Mouse (Mus musculus): ENCODE results near the gene Hspb6.

Gene Hspb6

GRCm38 (mm10) chr7:30586455-30587020 is 34.6 kb downstream of the Hspb6 start:
- no peak for DNase-seq (ENCODE audit: low read depth)

DNA sequence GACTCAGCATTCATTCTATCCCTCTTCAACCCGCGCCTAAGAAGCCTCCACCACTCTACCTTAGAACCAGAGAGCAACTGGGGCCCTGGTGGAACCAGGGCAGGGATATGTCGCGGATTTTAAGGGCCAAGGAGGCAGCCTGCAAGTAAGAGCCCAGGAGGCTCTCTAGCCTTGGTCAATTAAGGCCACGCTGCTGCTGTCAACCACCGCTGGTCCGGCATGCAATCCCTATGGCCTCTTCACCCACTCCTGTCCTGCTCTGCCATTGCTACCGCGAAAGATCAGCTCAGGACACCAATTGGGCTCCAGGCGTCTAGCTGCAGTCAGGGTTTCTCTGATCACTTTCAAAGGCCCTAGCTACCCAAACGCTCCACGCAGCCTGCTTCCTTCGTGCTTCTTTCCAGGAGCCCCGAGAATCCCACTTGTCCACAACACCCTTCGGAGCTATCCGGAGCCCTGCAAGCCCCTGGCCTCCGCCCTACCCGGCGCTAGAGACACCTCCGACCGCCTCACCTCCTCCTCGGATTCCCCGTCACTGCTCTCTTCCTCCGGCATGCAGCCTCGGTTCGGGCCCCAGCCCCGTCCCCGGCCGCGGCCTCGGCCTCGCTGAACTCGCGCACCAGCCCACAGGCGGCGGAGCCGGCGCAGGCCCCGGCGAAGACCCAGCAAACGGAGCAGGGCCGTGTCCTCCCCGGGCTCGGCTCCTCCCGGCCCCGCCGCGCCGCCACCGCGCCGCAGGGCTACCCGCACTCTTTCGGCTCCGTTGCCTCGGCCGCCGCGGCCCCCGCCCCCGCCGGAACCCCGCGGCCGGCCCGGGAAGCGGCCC is 36.1 kb downstream of the Hspb6 start:
- DNase-seq (ENCODE audit: low read depth) = no peak

GRCm38 (mm10) chr7:30588676-30589434 is 36.9 kb downstream of the Hspb6 start, which contains the start of gene Kmt2b:
Gene Kmt2b (minus strand): TSS chr7:30588726.
- DNase-seq (ENCODE audit: low read depth) = peak; percentile 82

- peak; percentile 84 for DNase-seq (ENCODE audit: low read depth)
Observed at GRCm38 (mm10) chr7:30589435-30590301, 37.7 kb downstream of the Hspb6 start.

- DNase-seq (ENCODE audit: low read depth) = no peak
Observed at GRCm38 (mm10) chr7:30590927-30591604, 39.1 kb downstream of the Hspb6 start.

DNA sequence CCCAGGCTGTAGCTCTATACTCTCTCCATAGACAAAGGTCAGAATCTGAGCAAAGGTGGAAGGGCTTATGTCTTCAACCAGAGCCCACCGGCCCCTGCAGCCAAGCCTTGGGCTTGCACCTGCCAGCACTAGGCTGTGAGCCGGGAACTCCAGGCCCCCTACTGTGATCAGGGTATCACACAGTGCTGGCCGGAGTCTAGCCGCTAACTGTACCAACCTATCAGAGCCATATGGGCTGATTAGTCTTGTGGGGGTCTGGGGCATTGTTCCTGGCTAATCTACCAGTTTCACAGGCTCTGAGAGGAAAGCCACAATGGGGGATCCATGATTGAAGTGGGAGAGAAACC is 39.6 kb downstream of the Hspb6 start:
- DNase-seq (ENCODE audit: low read depth) = no peak

DNA sequence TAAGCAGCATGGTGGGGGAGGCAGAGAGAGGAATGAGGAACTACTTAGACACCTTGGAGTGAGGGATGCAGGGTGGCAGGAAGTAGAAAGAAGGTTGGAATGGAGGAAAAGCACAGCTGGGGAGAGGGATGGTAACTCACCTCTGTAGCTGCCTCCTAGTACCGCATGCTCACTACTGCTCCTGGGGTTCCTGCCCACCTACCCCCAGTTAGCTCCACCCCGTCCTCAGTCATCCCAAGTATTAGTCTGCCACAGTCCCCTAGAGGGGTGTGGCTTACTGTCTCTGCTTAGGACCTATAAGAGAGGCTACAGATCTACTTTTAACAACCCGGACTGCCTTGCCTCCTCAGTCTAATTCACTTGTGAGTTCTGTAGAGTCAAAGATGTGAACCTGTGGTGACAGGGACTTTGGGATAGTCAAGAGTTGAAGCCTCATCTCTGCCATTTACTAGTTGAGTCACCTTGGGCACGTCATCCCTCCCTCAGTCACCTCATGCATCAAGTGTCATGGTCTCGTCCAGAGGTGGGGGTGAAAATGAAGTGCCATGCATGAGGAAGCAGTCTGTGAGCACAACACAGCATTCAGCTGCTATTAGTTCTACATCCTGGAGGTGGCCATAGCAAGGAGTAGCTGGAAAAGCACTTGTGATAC is 40.9 kb downstream of the Hspb6 start:
- no peak for DNase-seq (ENCODE audit: low read depth)

DNA sequence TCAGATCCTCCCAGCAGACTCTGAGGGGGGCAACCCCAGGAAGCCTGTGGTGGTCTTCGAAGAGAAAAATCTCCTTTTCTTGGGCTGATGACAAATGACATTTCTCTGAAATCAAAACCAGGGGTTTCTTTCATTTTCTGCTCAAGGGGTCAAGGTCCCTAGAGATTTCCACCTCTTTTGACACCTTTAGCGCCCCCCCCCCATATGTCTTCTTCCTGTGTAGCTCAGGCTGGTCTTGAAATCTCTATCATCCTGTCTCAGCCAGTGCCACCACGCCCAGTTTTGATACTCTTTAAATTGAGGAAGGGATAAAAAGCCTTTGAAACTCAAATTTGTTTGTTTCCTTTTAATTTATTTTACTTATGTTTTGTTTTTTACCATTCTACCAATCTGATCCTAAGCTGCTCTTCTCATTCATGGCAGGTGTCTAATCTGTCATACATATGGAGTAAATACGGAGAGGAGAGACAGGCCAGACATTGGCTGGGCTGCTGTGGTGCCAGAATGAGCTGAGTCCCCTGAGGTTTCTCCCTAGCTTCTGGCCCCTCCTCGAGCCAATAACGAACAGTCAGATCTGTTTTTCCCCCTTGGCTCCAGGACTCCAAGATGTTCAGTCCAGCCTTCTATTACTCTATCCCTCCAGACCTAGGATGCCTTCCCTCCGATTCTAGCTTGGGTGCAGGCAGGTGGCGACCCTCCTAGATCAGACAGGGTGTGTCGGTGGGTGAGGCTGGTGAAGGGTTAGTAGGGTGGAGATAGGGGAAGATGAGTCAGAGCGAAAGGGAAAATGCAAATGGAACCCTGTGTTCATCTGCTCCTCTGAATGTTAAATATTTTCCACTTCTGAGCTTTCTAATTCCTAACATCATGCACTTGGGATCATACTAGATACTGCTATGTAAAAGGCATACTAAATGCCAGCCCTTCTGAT is 41.9 kb downstream of the Hspb6 start:
- DNase-seq (ENCODE audit: low read depth) = no peak

DNA sequence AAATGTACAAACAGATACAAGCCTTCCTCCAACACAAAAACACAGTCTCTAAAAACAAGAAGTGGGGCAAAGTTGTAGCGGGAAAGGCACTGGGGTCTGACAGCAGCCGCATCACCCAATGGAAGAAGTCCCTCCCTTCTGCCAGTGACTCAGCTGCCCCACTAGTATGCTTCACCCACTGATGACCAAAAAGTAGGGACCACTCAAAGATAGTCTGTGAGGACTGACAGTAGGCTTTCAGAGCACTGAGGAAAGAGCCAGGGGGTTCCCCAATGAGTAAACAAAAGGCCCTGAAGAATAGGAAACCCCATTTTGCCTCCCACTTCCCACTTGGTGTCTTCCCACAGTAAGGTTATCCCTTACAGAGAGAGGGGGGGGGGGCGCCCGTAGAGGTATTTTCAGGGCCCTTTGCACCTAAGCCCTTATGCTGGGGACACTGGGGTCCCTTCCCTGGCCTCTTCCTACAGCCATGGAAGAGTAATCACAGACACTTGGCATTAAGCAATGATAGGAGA is 42.6 kb downstream of the Hspb6 start:
- DNase-seq (ENCODE audit: low read depth) = no peak

DNA sequence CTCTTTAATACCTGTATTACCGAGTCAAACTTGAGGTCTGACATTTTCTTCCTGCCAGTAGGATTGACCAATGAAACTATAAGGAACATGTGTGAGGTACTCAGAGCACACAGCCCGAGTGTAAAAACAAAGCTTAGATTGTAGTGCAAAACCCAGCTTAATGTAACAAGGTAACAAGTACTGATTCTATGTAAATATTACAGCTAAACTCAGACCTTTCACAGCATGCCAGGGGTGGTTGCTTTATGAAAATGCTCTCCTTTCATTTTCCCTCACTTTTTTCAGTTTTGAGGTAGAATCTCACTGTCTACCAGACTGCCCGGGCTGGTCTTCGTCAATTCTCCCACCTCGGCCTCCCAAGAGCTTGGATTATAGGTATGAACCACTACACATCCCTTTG is 44.1 kb downstream of the Hspb6 start:
- DNase-seq (ENCODE audit: low read depth) = no peak

DNA sequence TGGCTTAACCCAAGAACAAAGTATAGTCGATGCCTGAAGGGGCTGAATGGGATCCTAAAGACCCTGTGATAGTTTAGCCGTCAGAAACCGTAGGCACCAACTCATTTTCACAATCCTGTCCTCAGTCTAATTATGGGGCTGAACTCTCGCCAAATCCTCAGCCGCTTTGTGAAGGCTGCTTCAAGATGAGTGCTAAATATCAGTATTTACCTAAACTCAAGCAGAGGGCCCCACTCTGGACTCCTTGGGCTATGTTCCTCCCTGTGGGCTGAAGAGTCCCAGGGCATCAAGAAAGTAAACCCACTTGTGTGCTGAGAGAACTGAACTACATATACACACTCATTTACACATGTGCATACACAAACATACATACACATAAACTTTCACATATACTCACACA is 44.8 kb downstream of the Hspb6 start:
- DNase-seq (ENCODE audit: low read depth) = no peak

- DNase-seq (ENCODE audit: low read depth) = no peak
Observed at GRCm38 (mm10) chr7:30598786-30599185, 46.8 kb downstream of the Hspb6 start, which contains the start of gene Zbtb32. Gene Zbtb32 (minus strand): TSS chr7:30598909.

- peak; percentile 73 for DNase-seq (ENCODE audit: low read depth)
Observed at GRCm38 (mm10) chr7:30599933-30600353, 48.0 kb downstream of the Hspb6 start.

DNA sequence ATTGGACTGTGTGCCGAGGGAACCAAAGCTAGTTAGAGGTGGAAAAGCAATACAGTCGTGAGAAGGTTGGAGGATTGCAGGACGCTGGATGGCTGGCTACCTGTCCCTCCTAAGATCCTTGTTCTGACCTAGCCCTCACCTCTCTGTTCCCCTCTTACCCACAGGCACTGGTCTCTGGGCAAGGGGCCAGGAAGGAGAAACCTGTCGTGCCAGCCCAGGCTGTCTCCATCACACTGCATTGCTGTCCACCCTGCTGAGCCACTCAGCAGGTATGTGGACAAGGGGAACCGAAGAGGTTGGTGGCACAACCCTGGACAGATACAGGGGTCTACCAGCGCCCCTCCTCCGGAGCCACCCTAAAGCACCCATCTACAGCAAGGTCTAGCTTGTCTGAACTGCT is 48.7 kb downstream of the Hspb6 start:
- no peak for DNase-seq (ENCODE audit: low read depth)

- no peak for DNase-seq (ENCODE audit: low read depth)
Observed at GRCm38 (mm10) chr7:30602583-30602982, 50.6 kb downstream of the Hspb6 start.

- DNase-seq (ENCODE audit: low read depth) = no peak
Observed at GRCm38 (mm10) chr7:30604424-30604823, 52.4 kb downstream of the Hspb6 start.

GRCm38 (mm10) chr7:30604944-30605343 is 53.0 kb downstream of the Hspb6 start:
- DNase-seq (ENCODE audit: low read depth) = no peak
